Mouse (Mus musculus) retina, embryonic 14.5 days (tissue): ENCODE results near the gene Gramd1b.

Experiments used
- DNase-seq: peaks from one replicate; pipeline ENCODE4 v3.0.0-alpha.2; 2015; ENCODE audit warnings: low spot score

The Gramd1b gene

DNA sequence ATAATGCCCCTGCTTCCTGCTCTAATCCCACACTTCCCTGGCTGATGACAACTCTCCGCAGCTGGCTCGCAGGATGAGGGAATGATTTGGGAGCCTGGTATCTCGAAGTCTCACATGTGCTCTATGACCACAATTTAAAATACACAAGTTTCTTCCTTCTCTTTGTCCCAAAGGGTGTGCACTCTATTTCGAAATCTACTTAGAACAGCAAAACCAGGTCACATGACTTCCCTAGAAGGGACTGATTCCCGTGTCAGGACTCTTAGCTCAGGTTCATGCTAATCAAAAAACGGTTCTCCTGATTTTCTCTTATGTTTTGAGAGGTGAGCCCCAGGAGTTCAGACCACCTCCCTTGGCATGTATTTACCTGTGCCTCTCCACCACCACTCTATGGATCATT, 267.3 kb downstream of the Gramd1b start:
- no peak for DNase-seq

- DNase-seq, result no peak
Observed at GRCm38 (mm10) chr9:40252459-40252858, 278.7 kb downstream of the Gramd1b start.

GRCm38 (mm10) chr9:40249106-40249505, 282.1 kb downstream of the Gramd1b start:
- no peak for DNase-seq

DNA sequence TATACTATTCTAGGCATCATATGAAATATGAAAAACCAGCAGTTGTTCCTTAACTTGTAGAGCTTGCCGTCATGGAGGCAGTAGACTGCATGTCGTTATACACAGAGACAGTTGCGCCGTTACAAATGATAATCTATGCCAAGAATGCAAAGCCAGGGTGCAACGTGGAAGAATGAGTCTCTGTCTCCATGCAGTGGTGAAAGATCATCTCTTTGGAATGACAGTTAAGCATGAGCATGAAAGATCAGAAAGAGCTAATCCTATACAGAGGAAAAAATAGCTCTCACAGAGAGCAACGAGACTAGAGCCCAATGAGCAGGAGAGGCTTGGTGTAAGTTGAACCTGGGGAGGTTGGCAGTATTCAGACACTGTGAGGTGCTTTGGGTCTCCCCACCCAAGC, 284.5 kb downstream of the Gramd1b start:
- DNase-seq, result no peak

GRCm38 (mm10) chr9:40245974-40246665, 285.1 kb downstream of the Gramd1b start:
- DNase-seq, result no peak

- DNase-seq, result no peak
Observed at GRCm38 (mm10) chr9:40245466-40245865, 285.7 kb downstream of the Gramd1b start.
